Mouse (Mus musculus) limb, embryonic 11.5 days (tissue): Measurements from ENCODE around the gene Rnf11. TPM values are rescaled to one million over a fixed set of nuclear protein-coding genes. Genes with fewer than 3 reads are reported as not detected.

ENCODE experiments used
- ATAC-seq: fragments of 200-750 bp; cut with Nextera tagmentation; 2 replicates; pipeline ENCODE4 v1.8.0; 2017; ENCODE audit warnings: low read depth; ENCODE audit not compliant: insufficient number of reproducible peaks, low FRiP score, low TSS enrichment
- DNase-seq: peaks from one replicate; pipeline ENCODE4 v3.0.0-alpha.2; 2015; ENCODE audit warnings: low spot score
- H3K27ac ChIP-seq: fragments of 300-500 bp; sonication (generic); replicated peaks from 2 replicates; pipeline ENCODE4 v1.5.1; 2014; ENCODE audit warnings: low read depth, mild to moderate bottlenecking, low read length
- H3K27me3 ChIP-seq: fragments of 300-500 bp; sonication (generic); 2 replicates; pipeline ENCODE4 v1.6.1; 2014; ENCODE audit warnings: mild to moderate bottlenecking, low read length, mixed read lengths; ENCODE audit not compliant: control insufficient read depth, insufficient read depth
- H3K36me3 ChIP-seq: fragments of 300-500 bp; sonication (generic); 2 replicates; pipeline ENCODE4 v1.6.1; 2014; ENCODE audit warnings: mild to moderate bottlenecking, low read length, moderate library complexity, mixed read lengths; ENCODE audit not compliant: control insufficient read depth, insufficient read depth
- H3K4me1 ChIP-seq: fragments of 300-500 bp; sonication (generic); 2 replicates; pipeline ENCODE4 v1.6.1; 2014; ENCODE audit warnings: low read length, mixed read lengths; ENCODE audit not compliant: control insufficient read depth, insufficient read depth
- H3K4me2 ChIP-seq: fragments of 300-500 bp; sonication (generic); 2 replicates; pipeline ENCODE4 v1.6.1; 2014; ENCODE audit warnings: low read depth, mild to moderate bottlenecking, moderate library complexity; ENCODE audit not compliant: severe bottlenecking
- H3K4me3 ChIP-seq: fragments of 300-500 bp; sonication (generic); 2 replicates; pipeline ENCODE4 v1.5.1; 2014; ENCODE audit warnings: low read depth, low read length
- H3K9ac ChIP-seq: fragments of 300-500 bp; sonication (generic); 2 replicates; pipeline ENCODE4 v1.6.1; 2014; ENCODE audit warnings: mild to moderate bottlenecking, low read length
- H3K9me3 ChIP-seq: fragments of 300-500 bp; sonication (generic); 2 replicates; pipeline ENCODE4 v1.6.1; 2016; ENCODE audit warnings: low read length; ENCODE audit not compliant: control insufficient read depth
- WGBS: fragments of 180-500 bp; shearing (Covaris S2); extraction: QIAGEN DNeasy Blood & Tissue Kit; methylation state at CpG from one replicate; pipeline ENCODE4 v1.1.7; 2014; 5-methylcytosine and 5-hydroxymethylcytosine counted together
- polyA plus RNA-seq: library from polyadenylated mRNA; unstranded; fragments of >200 nt; fragmentation: Nextera tagmentation; extraction: Ambion mirVana; gene quantifications from 2 replicates; pipeline ENCODE4 v1.2.1, GENCODE M21; 2014

Gene Rnf11
- polyA plus RNA-seq, 1 experiment from 2014 or later, result 36.9 TPM

DNA sequence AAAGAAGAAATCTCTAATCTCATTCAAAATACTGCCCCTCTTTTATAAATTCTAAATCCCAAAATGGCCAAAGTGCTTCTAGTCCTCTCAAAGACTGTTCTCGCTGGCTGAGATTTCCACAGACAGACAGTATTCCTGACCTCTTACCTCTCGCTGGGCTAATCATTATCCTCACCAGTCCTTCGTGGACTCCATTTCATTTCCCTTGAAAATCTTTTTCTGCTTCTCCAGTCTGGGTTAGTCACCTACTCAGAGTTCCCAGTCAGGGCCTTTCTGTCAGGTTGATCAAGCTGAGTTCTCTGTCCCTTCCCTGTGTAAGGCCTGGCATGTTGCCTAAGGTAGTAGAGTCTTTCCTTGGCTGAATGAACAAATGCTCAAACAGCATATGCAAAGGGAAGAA is 7.1 kb downstream of the Rnf11 start:
- H3K9ac ChIP-seq, result no peak overlapping the region
- H3K4me1 ChIP-seq, result 0 out of 2 replicates have a peak, but pooled peaks cover 3% of the 10 kb centered on the region
- 94% methylated on average over 3 of the region's 3 CpGs for WGBS
- no peak for ATAC-seq
- no peaks in the 10 kb centered on the region for H3K27me3 ChIP-seq
- no peak overlapping the region for H3K4me2 ChIP-seq
- H3K27ac ChIP-seq, result no peak overlapping the region
- no peaks in the 10 kb centered on the region for H3K9me3 ChIP-seq
- H3K4me3 ChIP-seq, result no peak overlapping the region
- peaks cover 3% of the 10 kb centered on the region; the same call in 1 of the 2 replicates for H3K36me3 ChIP-seq
- DNase-seq, result no peak

- peak; percentile 93 for DNase-seq
- Histone ChIP-seq H3K9me3 (no peaks in the 10 kb centered on the region), H3K27ac (peak overlapping the region; percentile 94), H3K4me1 (0 out of 2 replicates have a peak, but pooled peaks cover 3% of the 10 kb centered on the region), H3K9ac (peak overlapping the region; percentile 96), H3K4me2 (peak overlapping the region; percentile 70), H3K27me3 (no peaks in the 10 kb centered on the region), H3K4me3 (peak overlapping the region; percentile 85), H3K36me3 (peaks cover 3% of the 10 kb centered on the region; the same call in 1 of the 2 replicates)
- ATAC-seq, result peak; percentile 99
- WGBS, result under 1% methylated on average over 35 of the region's 39 CpGs
Observed at GRCm38 (mm10) chr4:109476554-109477014, 7.9 kb downstream of the Rnf11 start.

DNA sequence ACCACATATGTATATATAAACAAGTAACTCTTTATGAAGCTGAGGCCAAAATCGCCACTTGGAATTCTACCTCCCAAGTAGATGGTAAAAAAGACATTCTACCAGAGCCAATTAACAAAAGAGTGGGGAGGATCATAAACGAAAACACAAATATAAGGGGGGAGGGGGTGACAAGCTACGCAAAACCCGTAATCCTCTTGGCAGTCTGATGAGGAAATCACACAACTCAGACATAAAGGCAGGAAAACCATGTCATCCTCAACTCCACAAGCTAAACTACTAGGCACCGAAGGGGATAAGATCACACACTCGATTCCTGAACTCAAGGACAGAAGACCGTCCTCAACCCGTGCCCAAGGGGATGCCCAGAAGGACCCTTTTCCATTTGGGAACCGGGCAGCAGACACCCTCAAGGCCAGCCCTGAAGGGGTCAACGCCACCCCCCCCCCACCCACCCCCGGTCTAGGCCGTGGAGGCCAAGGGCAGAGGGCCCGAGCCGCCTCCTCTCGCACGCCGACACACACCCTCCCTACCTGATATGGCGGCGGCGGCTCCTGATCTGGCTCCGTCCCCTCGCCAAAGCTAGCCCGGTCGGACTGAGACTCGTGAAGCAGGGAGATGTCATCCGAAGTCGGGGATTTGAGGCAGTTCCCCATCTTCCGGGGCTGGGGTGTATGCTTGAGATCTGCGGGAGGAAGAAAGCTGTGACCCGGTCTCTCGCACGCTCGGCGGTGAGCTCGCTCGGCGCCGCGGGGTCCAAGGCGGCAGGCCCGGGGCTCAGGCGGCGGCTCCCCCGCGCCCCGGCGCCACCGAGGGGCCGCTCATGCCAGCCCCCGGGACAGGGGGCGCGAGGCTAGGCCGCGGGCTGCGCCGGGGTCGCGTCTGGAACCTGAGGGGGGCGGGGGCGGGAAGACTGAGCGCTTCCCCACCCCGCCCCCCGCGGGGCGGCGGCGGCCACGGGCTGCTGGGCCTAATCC is 8.7 kb downstream of the Rnf11 start:
- DNase-seq, result peak; percentile 73
- Histone ChIP-seq H3K4me2 (peak overlapping the region; percentile 70), H3K4me3 (peak overlapping the region; percentile 85), H3K9ac (peak overlapping the region; percentile 96), H3K9me3 (no peaks in the 10 kb centered on the region), H3K27me3 (no peaks in the 10 kb centered on the region), H3K27ac (peak overlapping the region; percentile 94), H3K4me1 (0 out of 2 replicates have a peak, but pooled peaks cover 3% of the 10 kb centered on the region), H3K36me3 (peaks cover 3% of the 10 kb centered on the region; the same call in 1 of the 2 replicates)
- ATAC-seq, result peak; percentile 71
- WGBS, result under 1% methylated on average over 52 of the region's 68 CpGs

- H3K9me3 ChIP-seq, result no peaks in the 10 kb centered on the region
- no peaks in the 10 kb centered on the region for H3K27me3 ChIP-seq
- ATAC-seq (no peak), DNase-seq (no peak)
- peaks cover 3% of the 10 kb centered on the region; the same call in 1 of the 2 replicates for H3K36me3 ChIP-seq
- peak overlapping the region; percentile 70 for H3K4me2 ChIP-seq
- WGBS, result 63% methylated on average over 2 of the region's 2 CpGs
- H3K4me3 ChIP-seq, result peak overlapping the region; percentile 85
- H3K9ac ChIP-seq, result no peak overlapping the region
- H3K4me1 ChIP-seq, result 0 out of 2 replicates have a peak, but pooled peaks cover 3% of the 10 kb centered on the region
- no peak overlapping the region for H3K27ac ChIP-seq
Observed at GRCm38 (mm10) chr4:109475078-109475477, 9.4 kb downstream of the Rnf11 start.

- DNase-seq, result no peak
- Histone ChIP-seq H3K27ac (no peak overlapping the region), H3K36me3 (peaks cover 3% of the 10 kb centered on the region; the same call in 1 of the 2 replicates), H3K27me3 (no peaks in the 10 kb centered on the region), H3K4me2 (no peak overlapping the region), H3K9me3 (no peaks in the 10 kb centered on the region), H3K9ac (no peak overlapping the region), H3K4me3 (no peak overlapping the region), H3K4me1 (0 out of 2 replicates have a peak, but pooled peaks cover 3% of the 10 kb centered on the region)
- WGBS, result 91% methylated on average over 3 of the region's 3 CpGs
- ATAC-seq, result no peak
Observed at GRCm38 (mm10) chr4:109472566-109472965, 12.0 kb downstream of the Rnf11 start.

- Histone ChIP-seq H3K27me3 (no peaks in the 10 kb centered on the region), H3K4me3 (no peak overlapping the region), H3K36me3 (peaks cover 3% of the 10 kb centered on the region; the same call in 1 of the 2 replicates), H3K9ac (no peak overlapping the region), H3K4me2 (no peak overlapping the region), H3K9me3 (no peaks in the 10 kb centered on the region), H3K27ac (no peak overlapping the region), H3K4me1 (0 out of 2 replicates have a peak, but pooled peaks cover 3% of the 10 kb centered on the region)
- DNase-seq (peak; percentile 13), ATAC-seq (no peak)
Observed at GRCm38 (mm10) chr4:109471606-109472005, 12.9 kb downstream of the Rnf11 start.

- no peaks in the 10 kb centered on the region for H3K27me3 ChIP-seq
- no peak overlapping the region for H3K27ac ChIP-seq
- H3K4me2 ChIP-seq, result no peak overlapping the region
- H3K9me3 ChIP-seq, result no peaks in the 10 kb centered on the region
- H3K36me3 ChIP-seq, result peaks cover under 1% of the 10 kb centered on the region; the same call in 1 of the 2 replicates
- no peak overlapping the region for H3K9ac ChIP-seq
- no peak for ATAC-seq
- no peak for DNase-seq
- no peaks in the 10 kb centered on the region for H3K4me1 ChIP-seq
- no peak overlapping the region for H3K4me3 ChIP-seq
Observed at GRCm38 (mm10) chr4:109467687-109468086, 16.8 kb downstream of the Rnf11 start.

GRCm38 (mm10) chr4:109463892-109464291 is 20.6 kb downstream of the Rnf11 start:
- ATAC-seq (no peak), DNase-seq (no peak)
- Histone ChIP-seq H3K27me3 (no peaks in the 10 kb centered on the region), H3K4me1 (no peaks in the 10 kb centered on the region), H3K36me3 (no peaks in the 10 kb centered on the region), H3K9me3 (no peaks in the 10 kb centered on the region), H3K9ac (no peak overlapping the region), H3K4me3 (no peak overlapping the region), H3K27ac (no peak overlapping the region), H3K4me2 (no peak overlapping the region)
